8 mouse cellular contexts compared by ENCODE assay signal in genomic region chr16:33062024-33062681, GRCm38 (mm10). TPM values are rescaled to one million over a fixed set of nuclear protein-coding genes. Genes with fewer than 3 reads are reported as not detected.
DNase-seq lines count a peak whose midpoint lies in the region; ATAC-seq lines count a peak whose summit lies in the region.

Lmln (plus strand) TSS chr16:33062521.

- peaks cover 33% of the 10 kb centered on the region for H3K4me1 ChIP-seq in hindbrain, embryonic 12.5 days

- H3K4me2 ChIP-seq in hindbrain, embryonic 12.5 days (replicated peaks) = peak within 1 kb of the TSS; percentile 86

- 1% methylated on average over 64 of the region's 64 CpGs for WGBS in hindbrain, embryonic 12.5 days

- no peaks in the 10 kb centered on the region for H3K27me3 ChIP-seq in hindbrain, embryonic 12.5 days

- peak; percentile 98 for DNase-seq in Muller cell, postnatal 12 days (ENCODE audit: inconsistent ontology term)
- peak; percentile 92 for DNase-seq in cerebellum, adult 9-11 months
- DNase-seq in frontal cortex, postnatal 10 days (ENCODE audit: low spot score in 2 of 2) = peak; percentile 80 to 88
- DNase-seq in layer of hippocampus, postnatal 14 days (ENCODE audit: low spot score in 2 of 2) = peak; percentile 83 to 90
- peak; percentile 88 for DNase-seq in lung, postnatal 14 days
- DNase-seq in retina, adult 2 months (ENCODE audit: low read depth, low spot score) = peak; percentile 88
- peak; percentile 62 to 68 for DNase-seq in thymus, postnatal 36 days

- H3K9me3 ChIP-seq in hindbrain, embryonic 12.5 days (replicated peaks) = no peaks in the 10 kb centered on the region

- H3K9ac ChIP-seq in hindbrain, embryonic 12.5 days = peak within 1 kb of the TSS; percentile 84

- peak; percentile 98 for ATAC-seq in hindbrain, embryonic 12.5 days (ENCODE audit: low FRiP score)

- H3K4me3 ChIP-seq in hindbrain, embryonic 12.5 days = peak within 1 kb of the TSS; percentile 87

- peaks cover 31% of the 10 kb centered on the region for H3K36me3 ChIP-seq in hindbrain, embryonic 12.5 days

- peak within 1 kb of the TSS; percentile 87 for H3K27ac ChIP-seq in hindbrain, embryonic 12.5 days

RNA-seq across cellular contexts. Expression of gene Lmln, which starts in this region (rescaled TPM):
- 3.0 and 3.4 TPM in 2 replicates for polyA plus RNA-seq in hindbrain, embryonic 12.5 days (2016; fragmentation: Nextera tagmentation; extraction: Ambion mirVana)
- total RNA-seq in layer of hippocampus, postnatal 14 days (2021) = 10 to 100 TPM; 13.2 to 15.2 TPM

Comparison
In these comparisons a context has a peak if more than half of its experiments do, and no peak if none do; other contexts are left out.
1. Peak in every context shown above with its lines: DNase-seq, ATAC-seq, H3K4me3 ChIP-seq and H3K27ac ChIP-seq.